Mouse (Mus musculus) MN1 (cell line): ENCODE data around the gene Myh7.
"Not testable (repeated sequence)": the region's sequence is repeated elsewhere in the genome, so short reads cannot be mapped to it uniquely, and the experiment has no call there.

ENCODE experiments used
- DNase-seq: peaks from one replicate; pipeline ENCODE4 v3.0.0-alpha.2; 2016; ENCODE audit warnings: low spot score

Gene Myh7

DNA sequence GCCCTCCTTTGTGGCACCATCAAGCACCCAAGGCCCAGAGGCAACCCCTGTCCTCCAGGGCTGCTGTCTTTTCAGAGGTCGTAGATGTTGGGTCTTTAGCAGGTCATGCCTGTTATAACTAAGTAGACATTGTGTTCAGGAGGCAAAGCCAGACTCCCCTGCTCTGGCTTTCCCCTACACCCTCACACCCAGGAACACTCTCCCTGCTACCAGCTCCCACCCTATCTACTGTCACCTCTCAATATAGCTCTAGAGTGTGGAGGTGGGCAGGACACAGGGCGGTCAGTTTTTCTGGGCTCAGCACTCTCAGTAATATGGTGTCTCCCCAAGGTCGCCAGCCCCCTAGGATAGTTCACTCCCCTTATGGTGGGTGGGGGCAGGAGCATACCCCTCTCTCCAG is 26.6 kb downstream of the Myh7 start:
- no peak for DNase-seq

DNA sequence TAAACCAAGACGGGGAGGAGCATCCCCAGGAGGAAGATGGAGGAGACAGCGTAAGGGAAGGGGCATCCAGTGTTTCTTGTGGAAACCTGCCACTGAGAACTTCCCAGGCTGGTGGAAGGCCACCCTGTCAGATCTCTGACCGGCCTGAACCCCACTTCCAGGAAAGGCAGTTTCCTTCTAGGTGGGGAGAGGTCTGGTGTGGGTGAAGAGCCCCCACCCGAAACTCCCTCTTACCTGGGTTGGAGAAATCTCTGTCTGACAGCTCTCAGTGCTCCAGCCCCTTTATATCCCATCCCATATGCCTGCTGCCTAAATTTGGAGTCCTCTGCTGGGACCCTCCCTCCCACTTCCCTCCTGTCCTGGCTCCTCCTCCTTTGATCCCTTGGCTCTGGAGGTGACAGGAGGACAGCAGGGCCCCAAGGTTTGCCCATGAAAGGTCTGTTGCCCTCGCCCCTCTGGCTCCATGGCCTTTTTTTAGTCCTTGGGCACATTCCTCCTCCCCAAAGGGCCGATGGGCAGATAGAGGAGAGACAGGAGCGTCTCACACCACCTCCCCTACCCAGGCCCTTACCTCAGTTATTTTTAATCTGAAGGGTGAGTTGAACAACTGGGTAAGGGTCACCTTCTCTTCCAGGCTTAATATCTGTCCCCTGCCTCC is 28.0 kb downstream of the Myh7 start, which contains the start of gene Myh6:
TSS of gene Myh6 (minus strand) at position 608 of the 658 bp plus-strand sequence.
- DNase-seq: no peak

DNA sequence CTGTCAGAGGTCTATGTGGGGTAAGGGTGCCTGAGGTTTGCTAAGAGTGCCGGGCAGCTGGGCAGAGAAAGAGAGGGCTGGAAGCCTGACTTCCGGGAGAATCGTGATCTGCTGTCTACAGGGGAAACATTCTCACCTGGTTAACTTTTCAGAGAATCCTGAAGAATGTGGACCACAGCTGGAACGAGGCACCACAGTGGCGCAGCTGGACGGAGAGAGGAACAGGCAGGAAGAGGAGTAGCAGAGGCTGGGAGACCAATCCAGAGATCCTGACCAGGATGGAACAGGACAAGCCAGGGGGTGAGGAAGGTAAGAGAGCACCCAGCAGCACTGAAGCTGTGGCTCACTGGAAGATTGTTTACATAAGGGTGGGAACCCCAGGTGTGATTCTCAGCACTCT is 28.8 kb downstream of the Myh7 start:
- no peak for DNase-seq

GRCm38 (mm10) chr14:54965044-54965443 is 29.4 kb downstream of the Myh7 start:
- no peak for DNase-seq

- DNase-seq: no peak
Measured at GRCm38 (mm10) chr14:54963727-54964126, 30.7 kb downstream of the Myh7 start.

GRCm38 (mm10) chr14:54962714-54963113 is 31.7 kb downstream of the Myh7 start:
- DNase-seq: no peak

GRCm38 (mm10) chr14:54961487-54961886 is 32.9 kb downstream of the Myh7 start:
- DNase-seq: no peak

DNA sequence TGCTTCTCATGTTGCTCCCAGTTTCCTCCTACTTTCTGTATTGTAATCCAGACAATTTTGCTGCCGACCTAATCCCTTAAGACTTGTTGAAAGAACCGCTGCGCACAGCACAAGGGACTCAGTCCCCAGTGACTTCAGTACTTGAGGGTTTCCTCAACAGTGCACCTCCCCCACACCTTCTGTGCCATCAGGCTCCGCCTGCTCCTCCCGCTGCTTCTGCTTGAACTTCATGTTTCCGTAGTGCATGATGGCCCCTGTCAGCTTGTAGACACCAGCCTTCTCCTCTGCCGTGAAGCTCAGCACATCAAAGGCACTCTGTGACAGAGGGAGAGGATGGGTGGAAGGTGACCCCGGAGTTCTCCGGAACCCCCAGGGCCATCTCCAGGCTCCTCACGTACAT is 33.7 kb downstream of the Myh7 start:
- no peak for DNase-seq

DNA sequence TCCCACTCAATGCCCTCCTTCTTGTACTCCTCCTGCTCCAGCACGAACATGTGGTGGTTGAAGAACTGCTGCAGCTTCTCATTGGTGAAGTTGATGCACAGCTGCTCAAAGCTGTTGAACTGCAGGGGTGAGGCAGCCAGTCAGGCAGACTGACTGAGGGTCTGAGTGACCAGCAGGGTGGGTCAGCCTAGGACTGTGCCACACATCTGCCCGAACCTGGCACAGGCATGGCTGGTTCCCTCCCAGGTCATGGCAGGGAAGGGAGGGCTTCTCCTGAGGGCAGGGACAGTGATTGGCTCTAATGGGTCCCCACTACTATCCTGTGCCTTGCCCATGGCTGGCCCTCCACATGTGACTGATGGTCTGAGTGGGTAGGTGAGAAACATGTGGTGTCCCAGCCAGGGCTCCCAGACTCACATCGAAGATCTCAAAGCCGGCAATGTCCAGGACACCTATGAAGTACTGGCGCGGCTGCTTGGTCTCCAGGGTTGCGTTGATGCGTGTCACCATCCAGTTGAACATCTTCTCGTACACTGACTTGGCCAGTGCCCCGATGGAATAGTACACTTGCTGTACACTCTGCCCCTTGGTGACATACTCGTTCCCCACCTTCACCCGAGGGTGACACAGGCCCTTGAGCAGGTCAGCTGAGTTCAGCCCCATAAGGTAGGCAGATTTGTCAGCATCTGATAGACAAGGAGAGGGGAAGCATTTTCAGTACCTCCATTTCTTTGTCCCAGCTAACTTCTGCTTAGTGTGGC is 34.4 kb downstream of the Myh7 start:
- DNase-seq: not testable (repeated sequence)

- DNase-seq: no peak
Measured at GRCm38 (mm10) chr14:54959197-54959596, 35.2 kb downstream of the Myh7 start.

DNA sequence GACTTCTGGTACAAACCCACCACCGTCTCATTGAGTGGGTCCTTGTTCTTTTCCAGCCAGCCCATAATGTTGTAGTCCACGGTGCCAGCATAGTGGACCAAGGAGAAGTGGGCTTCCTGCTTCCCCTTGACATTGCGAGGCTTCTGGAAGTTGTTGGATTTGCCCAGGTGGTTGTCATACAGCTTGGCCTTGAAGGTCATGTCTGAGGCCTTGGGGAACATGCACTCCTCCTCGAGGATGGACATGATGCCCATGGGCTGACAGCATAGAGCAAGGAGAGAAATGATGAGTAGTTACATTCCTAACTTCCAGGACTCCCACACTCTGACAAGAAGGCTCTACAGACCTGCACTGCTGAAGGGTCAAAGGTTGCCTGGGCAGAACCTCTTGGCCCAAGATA is 35.9 kb downstream of the Myh7 start:
- DNase-seq: no peak

DNA sequence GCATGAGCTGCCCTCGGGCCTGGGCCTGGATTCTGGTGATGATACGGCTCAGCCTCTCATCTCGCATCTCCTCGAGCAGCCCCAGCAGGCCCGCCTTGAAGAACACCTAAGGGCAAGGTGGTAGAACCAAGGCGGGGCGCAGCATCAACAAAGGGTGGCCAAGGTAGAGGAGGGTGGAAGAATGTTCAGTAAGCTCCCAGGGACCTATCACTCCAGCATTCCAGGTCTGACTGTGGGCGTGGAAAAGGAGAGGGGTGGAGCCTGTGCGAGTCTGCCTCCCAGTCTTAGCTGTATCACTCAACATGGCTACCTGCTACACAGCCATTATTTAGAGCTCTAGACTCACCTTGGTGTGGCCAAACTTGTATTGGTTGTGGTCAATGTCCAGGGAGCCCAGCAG is 37.9 kb downstream of the Myh7 start:
- no peak for DNase-seq

GRCm38 (mm10) chr14:54955481-54955880 is 38.9 kb downstream of the Myh7 start:
- no peak for DNase-seq

- no peak for DNase-seq
Measured at GRCm38 (mm10) chr14:54954474-54954873, 40.0 kb downstream of the Myh7 start.

DNA sequence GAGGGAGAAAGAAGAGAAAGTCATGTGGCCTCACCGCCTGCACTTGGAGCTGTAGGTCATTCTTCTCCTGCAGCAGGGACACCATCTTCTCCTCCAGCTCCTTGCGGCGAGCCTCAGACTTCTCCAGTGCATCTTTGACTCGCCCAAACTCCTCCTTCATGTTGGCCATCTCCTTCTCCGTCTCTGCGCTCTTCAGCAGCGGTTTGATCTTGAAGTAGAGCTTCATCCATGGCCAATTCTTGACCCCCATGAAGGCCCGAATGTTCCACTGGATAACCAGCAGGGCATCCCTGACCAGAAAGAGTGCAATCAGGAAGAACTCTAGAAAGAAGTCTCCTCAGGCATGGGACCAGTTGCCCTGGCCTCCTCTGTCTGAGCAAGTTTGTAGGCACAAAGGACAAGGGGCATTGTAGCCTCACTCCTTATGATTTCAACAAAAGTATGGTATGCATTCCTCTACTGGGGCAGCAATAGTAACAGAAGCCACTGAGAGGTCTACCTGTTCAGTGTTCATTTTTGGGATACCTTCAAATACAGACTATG is 40.7 kb downstream of the Myh7 start:
- DNase-seq: no peak

GRCm38 (mm10) chr14:54951587-54951986 is 42.8 kb downstream of the Myh7 start:
- DNase-seq: no peak

DNA sequence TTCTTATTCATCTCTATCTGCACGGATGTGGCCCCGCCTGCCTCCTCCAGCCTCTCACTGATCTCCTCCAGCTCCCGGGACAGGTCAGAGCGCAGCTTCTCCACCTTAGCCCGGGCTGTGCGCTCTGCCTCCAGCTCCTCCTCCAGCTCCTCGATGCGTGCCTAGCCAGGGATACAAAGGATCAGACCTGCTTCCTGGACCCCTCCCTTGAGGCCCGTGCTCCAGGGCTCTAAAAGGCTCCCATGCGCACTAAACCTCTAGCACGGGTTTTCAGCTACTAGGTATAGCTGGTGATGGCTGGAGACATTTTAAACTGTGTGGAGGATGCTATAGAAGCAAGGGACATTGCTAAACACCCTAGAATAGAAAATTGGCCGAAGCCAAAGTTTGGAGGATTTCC is 43.9 kb downstream of the Myh7 start:
- no peak for DNase-seq

- DNase-seq: no peak
Measured at GRCm38 (mm10) chr14:54948781-54949180, 45.6 kb downstream of the Myh7 start.

DNA sequence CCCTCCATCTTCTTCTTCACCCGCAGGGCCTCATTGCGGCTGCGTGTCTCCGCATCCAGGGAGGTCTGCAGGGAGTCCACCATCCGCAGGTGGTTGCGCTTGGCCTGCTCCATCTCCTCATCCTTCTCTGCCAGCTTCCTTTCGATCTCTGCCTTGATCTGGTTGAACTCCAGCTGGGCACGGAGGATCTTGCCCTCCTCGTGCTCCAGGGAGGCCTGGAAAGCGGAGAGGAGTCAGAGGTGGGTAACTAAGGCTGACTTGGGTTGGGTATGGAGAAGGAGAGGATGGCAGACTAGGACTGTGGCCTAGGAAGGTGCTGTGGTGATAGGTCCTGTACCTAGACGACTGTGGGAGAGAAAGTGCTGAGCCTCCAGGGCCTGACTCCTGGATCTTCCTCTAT is 47.4 kb downstream of the Myh7 start:
- DNase-seq: not testable (repeated sequence)

- DNase-seq: no peak
Measured at GRCm38 (mm10) chr14:54945975-54946704, 48.3 kb downstream of the Myh7 start.

DNA sequence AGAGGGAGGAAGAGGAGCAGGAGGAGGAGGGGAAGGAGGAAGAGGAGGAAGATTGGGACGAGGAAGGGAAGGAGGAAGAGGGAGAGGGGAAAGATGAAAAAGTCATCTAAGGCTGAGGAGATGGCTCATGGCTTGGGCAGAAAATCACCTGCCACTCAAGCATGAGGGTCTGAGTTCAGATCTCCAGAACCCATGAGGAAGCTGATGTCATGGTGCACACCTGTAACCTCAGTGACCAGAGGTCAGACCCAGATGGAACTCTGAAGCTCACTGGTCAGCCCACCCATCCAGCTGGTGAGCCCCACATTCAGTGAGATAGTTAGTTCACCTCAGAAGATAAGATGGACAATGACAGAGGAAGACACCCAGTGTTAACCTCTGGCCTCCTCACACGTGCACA is 49.5 kb downstream of the Myh7 start:
- DNase-seq: no peak

DNA sequence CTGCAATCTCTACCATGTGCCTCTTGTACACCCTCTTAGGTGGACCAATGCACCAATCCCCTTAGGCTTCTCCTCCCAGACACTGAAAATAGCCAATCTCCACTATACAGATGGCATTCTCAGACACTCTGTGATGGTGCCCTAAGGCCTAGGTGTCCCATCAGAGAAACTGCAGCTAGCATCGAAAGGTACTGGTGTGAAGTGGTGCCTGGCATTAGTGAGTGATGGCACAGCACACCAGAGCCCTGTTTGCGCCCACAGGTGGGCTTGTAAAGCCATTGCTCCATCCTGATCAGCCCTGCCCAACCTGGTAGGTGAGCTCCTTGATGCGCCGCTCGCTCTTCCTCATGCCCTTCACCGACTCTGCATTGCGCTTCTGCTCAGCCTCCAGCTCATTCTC is 50.5 kb downstream of the Myh7 start:
- DNase-seq: no peak

DNA sequence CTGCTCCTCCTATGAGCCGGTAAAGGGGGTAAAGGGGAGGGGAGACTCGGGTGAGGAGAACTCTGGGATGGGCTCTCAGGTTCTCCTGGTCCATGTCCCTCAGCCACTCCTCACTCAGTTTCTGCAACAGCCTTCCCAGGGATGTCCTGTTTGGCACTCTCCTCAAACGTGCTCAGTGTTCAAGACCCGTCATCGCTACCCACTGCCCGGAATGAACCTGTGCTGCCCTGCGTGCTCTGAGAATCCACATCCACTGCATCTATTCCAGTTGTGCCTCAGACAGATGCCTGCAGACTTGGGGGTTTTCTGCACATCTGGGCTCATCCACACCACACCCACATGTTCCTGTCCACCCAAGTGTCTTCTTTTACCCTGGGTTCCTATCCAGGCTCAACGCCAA is 51.9 kb downstream of the Myh7 start:
- no peak for DNase-seq
